Mouse (Mus musculus): ENCODE data around the gene Cubn.

The Cubn gene

GRCm38 (mm10) chr2:13480744-13481143, 10.9 kb downstream of the Cubn start:
- no peak for DNase-seq

- no peak for DNase-seq
These were observed 12.4 kb downstream of the Cubn start for GRCm38 (mm10) chr2:13479165-13479564.

- DNase-seq = no peak
These were observed 21.5 kb downstream of the Cubn start for GRCm38 (mm10) chr2:13470108-13470507.

GRCm38 (mm10) chr2:13469641-13470040, 22.0 kb downstream of the Cubn start:
- no peak for DNase-seq

GRCm38 (mm10) chr2:13466685-13467084, 24.9 kb downstream of the Cubn start:
- no peak for DNase-seq

GRCm38 (mm10) chr2:13458088-13458487, 33.5 kb downstream of the Cubn start:
- no peak for DNase-seq

GRCm38 (mm10) chr2:13456821-13457220, 34.8 kb downstream of the Cubn start:
- DNase-seq = no peak

- DNase-seq = no peak
These were observed 39.8 kb downstream of the Cubn start for GRCm38 (mm10) chr2:13451495-13452491.

GRCm38 (mm10) chr2:13450895-13451294, 40.7 kb downstream of the Cubn start:
- no peak for DNase-seq

GRCm38 (mm10) chr2:13450470-13450869, 41.1 kb downstream of the Cubn start:
- no peak for DNase-seq

GRCm38 (mm10) chr2:13445156-13445555, 46.5 kb downstream of the Cubn start:
- no peak for DNase-seq

- no peak for DNase-seq
These were observed 52.6 kb downstream of the Cubn start for GRCm38 (mm10) chr2:13438983-13439382.

GRCm38 (mm10) chr2:13438275-13438845, 53.3 kb downstream of the Cubn start:
- DNase-seq = no peak

GRCm38 (mm10) chr2:13432002-13432401, 59.6 kb downstream of the Cubn start:
- DNase-seq = no peak

GRCm38 (mm10) chr2:13421974-13422760, 69.4 kb downstream of the Cubn start:
- no peak for DNase-seq

- no peak for DNase-seq
These were observed 74.7 kb downstream of the Cubn start for GRCm38 (mm10) chr2:13416765-13417524.

- no peak for DNase-seq
These were observed 78.0 kb downstream of the Cubn start for GRCm38 (mm10) chr2:13413520-13414178.

- no peak for DNase-seq
These were observed 81.0 kb downstream of the Cubn start for GRCm38 (mm10) chr2:13410660-13411059.

- no peak for DNase-seq
These were observed 81.7 kb downstream of the Cubn start for GRCm38 (mm10) chr2:13409767-13410519.

GRCm38 (mm10) chr2:13408333-13408732, 83.3 kb downstream of the Cubn start:
- DNase-seq = no peak

GRCm38 (mm10) chr2:13407698-13408097, 83.9 kb downstream of the Cubn start:
- no peak for DNase-seq
